Mouse (Mus musculus): ENCODE measurements around the gene Tnni1.

Tnni1 gene

DNA sequence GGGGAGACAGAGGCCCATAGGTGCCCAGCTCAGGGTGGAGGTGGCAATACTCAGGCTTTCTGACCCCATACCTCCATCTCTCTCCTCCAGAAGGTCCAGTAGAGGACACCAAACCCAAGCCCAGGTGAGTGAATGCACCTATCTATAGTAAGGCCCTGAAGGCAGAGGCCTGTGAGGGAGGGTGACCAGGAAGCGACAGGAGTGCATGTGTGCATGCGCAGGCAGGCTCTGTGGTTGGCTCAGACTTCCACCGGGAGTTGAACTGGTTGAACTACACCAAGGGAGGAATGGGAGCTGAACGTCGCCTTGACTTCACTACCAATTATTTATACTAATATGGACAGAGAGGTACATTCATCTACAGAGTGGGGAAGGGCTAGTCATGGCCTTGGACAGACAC is 67.4 kb downstream of the Tnni1 start:
- DNase-seq (ENCODE audit: low spot score) = no peak

DNA sequence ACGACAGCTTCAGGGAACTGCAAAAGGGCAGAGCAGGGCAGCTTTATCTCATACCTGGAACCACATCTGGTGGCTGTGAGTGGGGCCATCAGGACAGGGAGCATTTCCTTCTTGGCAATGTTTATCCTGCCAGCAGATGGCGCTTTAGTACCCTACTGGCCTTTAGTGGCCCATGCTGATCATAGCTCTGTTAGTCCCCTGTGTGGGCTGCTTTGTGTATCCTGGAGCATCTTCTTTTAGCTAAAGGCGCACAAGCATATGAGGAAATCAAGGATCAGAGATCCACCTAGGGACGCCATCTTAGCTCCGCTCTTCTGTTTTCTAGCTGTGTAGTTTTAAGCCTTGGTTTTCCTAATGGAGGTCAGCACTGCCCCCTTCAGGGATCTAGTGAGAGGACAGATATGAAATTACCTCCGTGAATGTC is 67.9 kb downstream of the Tnni1 start:
- DNase-seq (ENCODE audit: low spot score) = peak; percentile 58

DNA sequence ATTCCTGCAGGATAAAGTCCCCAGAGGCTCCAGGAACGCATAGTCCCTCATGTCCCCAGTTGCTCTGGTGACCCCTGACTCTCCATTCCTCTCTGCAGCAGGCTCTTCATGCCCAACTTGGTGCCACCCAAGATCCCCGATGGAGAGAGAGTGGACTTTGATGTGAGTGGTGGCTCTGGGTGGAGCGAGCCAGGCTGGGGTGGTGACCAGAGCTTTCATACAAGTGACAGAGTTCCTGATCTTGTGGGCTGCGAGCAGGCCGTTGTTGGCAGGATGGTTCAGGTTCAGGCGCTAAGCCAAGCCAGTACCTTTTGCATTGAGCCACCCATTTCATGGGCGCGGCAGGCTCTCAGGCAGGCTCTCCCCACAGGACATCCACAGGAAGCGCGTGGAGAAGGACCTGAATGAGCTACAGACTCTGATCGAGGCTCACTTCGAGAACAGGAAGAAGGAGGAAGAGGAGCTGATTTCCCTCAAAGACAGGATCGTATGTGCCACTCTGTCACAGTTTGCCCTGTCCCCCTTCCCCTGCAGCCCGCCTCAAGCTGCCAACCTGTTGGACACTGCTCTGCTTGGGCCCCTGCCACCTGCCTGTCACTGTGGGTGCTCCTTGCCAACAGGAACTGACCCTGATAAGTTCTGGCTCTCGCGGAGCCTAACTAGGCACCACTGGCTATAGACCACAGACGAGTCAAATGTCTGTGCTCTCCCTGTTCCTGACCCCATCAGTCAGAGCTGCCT is 68.5 kb downstream of the Tnni1 start:
- DNase-seq (ENCODE audit: low spot score) = no peak

DNA sequence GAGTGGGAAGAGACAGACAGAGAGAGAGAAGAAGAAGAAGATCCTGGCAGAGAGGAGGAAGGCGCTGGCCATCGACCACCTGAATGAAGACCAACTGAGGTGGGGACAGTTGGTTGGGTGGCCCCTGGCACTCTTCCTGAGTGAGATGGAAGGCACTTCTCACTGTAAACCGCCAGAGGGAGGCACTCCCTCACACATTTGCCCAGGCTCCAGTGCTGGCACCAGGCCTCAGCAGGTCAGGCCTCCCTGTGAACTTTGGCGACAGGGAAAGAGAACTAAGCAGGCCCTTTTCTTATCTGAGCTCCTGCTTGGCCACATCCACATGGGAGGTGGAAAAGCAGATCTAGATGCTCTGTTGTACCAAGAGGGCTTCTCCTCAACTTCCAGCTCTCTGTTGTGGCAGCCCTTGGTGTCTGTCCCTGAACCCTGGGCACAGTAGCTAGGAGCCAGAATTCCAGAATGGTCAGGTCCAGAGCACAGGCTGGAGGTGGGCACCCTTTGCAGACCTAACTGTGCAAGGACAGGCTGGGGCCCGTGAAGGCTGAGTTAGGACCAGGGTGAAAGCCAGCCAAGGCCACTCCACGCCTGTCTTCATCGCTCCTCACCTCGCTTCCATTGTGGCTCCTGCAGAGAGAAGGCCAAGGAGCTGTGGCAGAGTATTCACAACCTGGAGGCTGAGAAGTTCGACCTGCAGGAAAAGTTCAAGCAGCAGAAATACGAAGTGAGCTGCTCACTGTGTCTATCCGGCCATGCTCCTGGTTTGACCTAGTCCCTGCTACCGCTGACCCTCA is 71.7 kb downstream of the Tnni1 start:
- DNase-seq (ENCODE audit: low spot score) = peak; percentile 41

DNA sequence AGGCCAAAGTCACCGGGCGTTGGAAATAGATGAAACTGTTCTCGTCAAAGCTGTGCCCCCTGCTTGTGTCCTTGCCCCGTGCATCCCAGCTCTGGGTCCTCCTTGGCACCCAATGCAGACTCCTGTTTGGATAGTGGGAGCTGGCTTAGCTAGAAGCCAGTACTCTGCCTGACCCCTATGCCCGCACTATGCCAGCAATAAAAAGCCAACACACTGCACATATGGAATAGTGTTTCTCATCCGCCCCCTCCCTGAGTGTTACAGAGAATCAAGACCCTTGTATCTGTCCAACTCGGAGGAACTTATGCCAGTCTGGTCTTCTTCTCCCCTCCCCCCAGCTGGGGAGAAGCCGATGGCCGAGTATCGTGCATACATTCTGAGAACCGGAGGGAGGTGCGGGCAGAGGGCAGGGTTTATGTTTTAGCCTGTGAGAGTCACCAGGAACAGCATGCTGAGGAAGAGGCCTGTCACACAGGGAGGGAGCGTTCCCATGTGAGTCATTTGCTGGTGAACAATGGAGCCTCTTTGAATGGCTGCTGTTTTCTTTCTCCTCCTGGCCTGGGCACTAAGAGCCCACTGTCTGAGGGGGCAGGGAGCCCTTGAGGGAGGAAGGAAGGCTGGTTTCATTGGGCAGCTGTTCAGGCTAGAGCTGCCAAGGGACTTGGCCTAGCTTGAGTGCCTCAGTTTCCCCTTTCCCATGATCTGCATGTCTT is 73.0 kb downstream of the Tnni1 start:
- DNase-seq (ENCODE audit: low spot score) = peak; percentile 26

DNA sequence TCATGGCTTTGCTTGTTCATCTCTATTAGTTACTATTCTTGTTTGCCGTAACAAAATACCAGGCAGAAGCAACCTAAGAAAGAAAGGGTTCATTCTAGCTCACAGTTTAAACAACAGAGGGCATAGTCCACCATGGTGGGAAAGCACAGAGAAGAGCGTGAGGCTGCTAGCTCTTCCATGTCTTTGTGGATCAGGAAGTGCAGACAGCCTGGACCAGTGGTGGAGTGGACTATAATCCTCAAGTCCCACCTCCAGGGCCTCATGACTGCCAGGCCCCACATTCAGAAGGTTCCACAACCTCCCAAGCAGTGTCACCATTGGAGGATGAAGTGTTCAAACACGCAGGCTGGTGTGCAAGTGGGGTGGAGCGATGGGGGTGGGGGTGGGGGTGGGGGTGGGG is 74.0 kb downstream of the Tnni1 start:
- no peak for DNase-seq (ENCODE audit: low spot score)

DNA sequence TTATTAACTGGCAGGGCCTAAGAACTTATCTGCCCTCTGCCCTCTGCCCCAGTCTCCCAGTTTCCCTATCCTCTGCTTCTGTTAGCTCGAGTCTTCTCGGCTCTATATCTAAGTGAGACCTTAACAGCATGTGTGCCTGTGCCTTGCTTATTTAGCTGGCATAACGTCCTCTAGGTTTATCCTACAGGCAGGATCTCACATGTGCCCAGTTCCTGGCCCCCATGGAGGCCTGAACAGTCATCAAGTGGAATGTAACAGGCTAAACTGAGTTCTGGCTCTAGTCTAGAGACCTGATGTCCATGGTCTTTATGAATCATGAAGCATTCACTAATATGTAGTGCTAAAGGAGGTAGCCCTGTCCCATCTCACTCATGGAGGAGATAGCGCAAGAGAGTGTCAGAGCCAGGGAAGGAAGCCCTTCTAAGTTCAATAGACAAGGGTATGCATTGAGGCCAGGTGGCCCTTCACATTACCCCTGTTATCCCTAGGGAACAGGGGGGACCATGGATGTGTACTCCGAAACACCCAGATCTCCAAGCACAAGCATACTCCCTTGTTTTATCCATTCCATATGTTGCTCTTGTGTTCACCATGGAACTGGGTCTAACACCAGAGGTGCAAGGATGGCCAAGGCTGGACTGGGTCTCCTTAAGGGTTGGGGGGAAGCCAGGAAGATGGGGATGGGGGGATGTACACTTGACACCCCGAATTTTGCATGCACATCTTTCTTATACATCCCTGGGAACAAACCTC is 75.5 kb downstream of the Tnni1 start:
- no peak for DNase-seq (ENCODE audit: low spot score)

DNA sequence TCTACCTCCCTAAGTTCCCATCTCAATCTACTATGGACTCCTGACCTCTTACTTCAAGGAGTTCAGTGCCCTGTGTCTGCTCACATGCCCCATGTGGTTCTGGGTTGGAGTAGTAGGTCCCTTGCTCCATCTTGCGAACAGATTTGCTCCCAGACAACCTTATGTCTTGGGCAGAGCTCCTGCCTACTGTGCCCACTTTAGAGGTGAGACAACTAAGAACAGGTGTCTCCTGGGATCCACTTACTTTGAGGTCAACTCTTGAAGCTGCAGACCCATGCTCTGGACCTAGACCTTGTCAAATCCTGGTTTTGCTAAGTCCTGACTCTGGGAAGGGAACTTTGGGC is 76.1 kb downstream of the Tnni1 start:
- no peak for DNase-seq (ENCODE audit: low spot score)

DNA sequence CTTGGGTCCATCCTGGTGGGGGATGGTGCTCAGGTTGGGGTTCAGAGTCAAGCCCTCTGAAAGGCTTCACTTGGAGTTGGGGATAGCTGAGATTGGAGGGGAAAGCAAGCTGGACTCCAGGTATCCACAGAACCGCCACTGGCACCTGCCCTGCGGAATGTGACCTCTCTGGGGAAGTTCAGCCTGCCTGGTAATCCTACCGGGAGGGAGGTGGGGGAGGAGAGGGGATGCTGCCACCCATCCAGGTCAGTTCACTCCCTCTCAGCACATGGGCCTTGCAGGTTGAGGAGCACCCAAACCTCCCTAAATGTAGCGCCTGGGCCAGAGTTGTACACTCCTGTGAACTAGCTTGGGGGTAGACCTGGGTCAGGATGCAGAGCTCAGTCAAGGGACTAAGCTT is 76.8 kb downstream of the Tnni1 start:
- DNase-seq (ENCODE audit: low spot score) = no peak

DNA sequence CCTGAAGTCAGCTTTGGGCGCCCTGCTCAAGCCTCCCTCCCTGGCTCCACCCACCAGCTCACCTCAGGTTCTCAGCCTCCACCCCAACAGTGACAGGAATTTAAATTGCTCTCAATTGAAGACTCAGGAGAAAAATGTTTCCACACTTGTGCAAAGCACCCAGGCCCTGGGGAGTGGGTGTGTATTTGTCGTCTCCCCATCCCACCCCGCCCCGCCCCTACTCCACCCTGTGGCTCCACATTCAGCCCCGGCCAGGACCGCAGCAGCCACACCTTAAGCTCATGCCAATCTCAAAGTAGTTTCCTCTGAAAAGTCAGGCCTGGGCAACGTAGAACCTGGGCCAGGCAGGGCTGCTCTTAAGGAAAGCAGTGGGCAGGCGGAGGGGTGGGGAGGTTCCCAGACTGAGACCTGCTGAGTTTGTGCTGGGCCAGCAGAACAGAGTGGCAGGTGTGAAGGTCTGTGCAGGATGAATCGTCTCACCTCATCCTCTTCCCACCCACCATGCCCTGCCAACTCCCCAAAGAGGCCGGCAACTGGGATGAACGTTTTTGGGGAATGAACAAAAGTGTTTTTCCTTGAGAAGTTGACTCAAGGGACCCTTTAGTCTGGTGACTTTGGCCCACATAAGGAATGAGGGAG is 78.0 kb downstream of the Tnni1 start:
- no peak for DNase-seq (ENCODE audit: low spot score)

DNA sequence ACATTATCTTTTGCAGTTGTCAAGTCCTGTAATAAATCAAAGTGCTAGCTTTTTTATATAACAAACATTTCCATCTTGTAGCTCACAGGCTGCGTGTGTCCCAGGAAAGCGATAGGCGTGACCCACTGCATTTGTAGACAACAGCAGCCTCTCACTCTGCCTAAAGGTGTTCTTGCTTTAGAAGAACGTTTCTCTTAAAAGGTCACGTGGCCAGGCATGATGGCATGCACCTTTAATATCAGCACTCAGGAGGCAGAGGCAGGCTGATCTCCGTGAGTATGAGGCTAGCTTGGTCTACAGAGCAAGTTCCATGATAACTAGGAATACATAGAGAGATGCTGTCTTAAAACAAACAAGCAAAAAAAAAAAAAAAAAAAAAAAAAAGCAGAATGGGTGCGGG is 79.3 kb downstream of the Tnni1 start:
- no peak for DNase-seq (ENCODE audit: low spot score)
